Mouse (Mus musculus) gastrocnemius, postnatal 25 days (tissue): ENCODE data around the gene Ldlrap1. TPM values are rescaled to one million over a fixed set of nuclear protein-coding genes. Genes with fewer than 3 reads are reported as not detected.
A peak's percentile ranks its signal among the peaks of the same experiment; 100 is the strongest.

ENCODE experiments used
- DNase-seq: peaks from one replicate; pipeline ENCODE4 v3.0.0; 2022
- total RNA-seq, 2 experiments: library from RNA; stranded (reverse); gene quantifications; 1 replicate in 1 of 2; 2 replicates in 1 of 2; pipeline ENCODE4 v1.2.3; 2021

Gene Ldlrap1
- total RNA-seq, 2 experiments from 2014 or later, result 3.2 to 5.0 TPM

DNA sequence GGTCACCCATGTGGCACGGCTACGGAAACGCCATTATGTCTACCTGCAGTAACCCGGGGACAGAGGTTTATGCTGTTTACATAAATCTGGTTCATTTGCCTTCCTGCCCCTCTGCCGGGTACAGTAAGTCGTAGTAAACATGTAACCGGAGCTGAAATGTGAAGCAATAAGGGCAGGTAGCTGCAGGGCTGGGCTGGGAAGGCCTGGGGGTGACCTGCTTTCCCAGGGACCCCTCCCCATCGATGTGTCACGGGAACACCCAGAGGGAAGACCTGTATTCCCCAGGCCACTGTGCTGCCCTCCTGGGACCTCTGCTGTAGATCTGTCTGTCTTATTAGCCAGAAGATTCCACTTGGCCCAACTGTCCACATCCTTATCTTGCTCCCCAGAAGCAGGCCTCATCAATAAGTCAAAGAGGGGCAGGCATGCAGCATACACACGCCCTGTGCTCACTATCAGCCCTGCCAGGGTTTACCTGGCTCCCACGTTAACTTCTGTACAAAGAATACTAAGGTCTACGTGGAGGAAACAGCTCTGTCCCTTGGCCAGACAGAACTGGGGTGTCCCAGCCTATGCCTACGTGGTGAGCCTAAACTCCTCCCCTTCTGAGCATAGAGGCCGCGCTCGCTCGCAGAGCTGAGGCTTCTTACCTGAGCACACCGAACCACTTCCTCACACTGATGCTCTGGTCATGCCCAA lies 16.0 kb downstream of the Ldlrap1 start:
- DNase-seq, result no peak

DNA sequence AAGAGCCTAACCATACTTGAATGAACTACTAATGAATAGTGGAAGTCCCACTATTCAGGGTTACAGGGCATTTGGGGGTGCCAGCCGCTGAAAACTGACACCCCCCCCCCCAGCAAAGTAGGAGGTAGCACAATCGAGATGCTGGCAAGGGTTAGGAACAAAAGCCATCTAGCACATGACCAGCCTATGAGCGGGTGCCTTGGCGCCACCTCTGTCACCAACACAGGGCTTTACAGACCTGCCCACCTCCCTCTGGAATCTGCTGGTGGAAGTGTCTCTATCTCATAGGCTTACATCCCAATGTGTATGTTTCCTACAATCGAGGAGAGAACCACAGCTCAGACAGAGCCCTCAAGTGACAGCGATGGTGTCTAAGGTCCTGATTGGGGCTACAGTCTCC lies 17.0 kb downstream of the Ldlrap1 start:
- DNase-seq, result no peak

- no peak for DNase-seq
Observed at GRCm38 (mm10) chr4:134750263-134750662, 17.6 kb downstream of the Ldlrap1 start.

DNA sequence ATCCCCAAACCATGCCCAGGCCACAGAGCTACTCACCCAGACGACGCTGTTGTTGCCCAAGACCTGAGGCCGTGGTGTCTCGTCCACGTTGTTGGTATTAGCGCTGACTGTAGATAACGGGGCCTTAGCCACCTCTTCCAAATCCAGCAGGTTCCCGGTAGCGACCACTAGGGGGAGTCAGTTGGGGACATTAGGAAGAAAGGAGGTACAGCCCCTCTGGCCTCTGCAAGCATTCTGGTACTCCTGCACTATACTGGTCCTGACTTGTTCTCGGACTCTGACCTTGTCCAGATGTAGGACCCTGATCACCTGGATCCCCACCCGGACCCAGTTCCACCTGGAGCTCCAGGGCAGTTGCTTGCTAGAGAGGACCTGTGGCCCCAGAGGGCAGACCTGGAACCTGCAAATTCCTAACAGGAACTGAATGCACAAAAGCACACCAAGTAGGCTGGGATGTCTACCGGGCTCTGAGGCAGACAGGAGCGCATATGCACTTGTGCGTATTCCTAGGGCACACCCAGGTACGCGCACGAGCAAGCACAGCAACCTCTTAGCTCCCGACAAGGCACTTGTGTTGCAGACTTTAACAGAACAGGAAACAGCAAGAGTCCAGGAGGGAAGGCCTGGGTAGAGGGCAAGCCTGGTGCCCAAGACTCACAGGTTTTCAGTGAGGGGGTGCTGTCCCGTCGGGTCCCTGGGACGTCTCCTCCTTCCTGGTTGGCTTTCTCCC lies 18.4 kb downstream of the Ldlrap1 start:
- no peak for DNase-seq

DNA sequence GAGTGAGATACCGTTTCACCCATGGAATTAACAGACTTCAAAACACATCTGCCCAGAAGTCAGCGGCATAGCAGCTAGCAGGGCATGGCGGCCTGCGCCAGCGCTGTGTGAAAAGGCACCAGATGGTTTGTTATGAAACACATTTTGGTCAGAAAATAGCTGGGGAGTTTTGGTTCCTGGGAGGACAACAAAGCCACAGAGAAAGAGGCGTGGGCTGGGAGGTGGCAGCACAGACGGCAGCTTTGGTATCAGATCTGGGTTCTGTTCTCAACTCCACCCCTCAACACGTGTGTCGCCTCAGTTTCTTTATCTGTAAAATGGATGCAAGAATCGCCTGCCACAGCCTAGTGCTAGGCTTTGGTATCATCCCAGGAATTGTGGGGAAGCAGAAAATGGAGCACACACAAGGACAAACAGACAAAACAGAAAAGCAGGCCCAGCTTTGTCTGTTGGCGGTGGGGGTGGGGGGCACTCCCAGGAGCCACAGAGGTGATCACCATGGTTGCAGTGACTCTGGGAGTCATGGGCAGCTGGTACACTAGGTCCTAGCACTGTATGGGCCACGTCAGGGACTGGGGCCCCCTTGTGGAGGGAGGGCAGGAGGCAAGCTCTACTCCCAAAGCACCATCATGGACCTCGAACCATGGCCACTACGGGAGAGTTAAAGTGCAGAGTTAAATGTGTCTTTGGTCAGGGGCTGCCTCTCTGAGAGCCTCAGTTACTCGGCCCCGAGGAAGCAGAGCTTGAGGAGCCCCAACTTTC lies 21.7 kb downstream of the Ldlrap1 start:
- no peak for DNase-seq

GRCm38 (mm10) chr4:134743881-134744633 lies 23.8 kb downstream of the Ldlrap1 start:
- no peak for DNase-seq

- DNase-seq, result no peak
Observed at GRCm38 (mm10) chr4:134741949-134742348, 25.9 kb downstream of the Ldlrap1 start.

DNA sequence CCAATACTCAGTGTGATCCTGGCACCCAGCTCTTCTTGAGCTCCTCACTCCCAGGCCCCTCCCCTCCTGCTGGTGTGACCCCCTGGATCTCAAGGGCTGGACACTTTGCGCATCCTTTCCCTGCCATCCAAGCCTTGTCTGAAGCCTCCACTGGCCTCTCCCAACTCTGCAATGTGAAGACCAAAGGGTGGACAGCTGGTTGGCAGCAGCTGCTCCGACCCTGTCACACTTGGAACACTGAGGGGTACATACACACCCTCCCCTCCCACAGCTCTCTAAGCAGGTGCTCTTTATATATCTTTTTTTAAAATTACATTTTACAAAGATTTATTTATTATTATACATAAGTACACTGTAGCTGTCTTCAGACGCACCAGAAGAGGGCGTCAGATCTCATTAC lies 27.6 kb downstream of the Ldlrap1 start:
- no peak for DNase-seq

- DNase-seq, result no peak
Observed at GRCm38 (mm10) chr4:134739530-134739929, 28.3 kb downstream of the Ldlrap1 start.

DNA sequence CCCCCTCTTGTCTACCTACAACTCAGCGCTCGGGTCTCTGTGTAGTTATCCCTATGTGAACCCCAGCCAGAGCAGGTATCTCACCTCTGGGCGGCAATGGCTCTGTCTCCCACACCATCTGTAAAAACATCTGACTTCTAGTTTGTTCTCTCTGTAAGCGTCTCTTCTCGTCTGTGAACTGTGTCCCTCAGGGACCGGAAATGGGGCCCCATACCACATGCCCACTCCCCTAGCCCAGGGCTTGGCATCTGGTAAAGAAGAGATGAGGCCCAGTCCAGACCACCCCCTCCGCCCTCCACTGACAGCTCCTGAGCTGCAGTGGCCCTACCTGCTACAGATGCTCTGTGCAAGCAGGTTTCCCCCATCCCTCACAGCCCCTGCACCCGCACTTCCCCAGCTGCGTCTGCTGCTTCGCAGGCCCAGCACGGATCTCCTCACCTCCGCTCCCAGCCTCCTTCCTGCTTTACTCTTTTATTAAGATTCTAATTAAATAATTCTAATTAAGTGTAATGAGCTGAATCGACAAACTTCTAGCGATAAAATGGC lies 30.4 kb downstream of the Ldlrap1 start:
- DNase-seq, result no peak

- no peak for DNase-seq
Observed at GRCm38 (mm10) chr4:134736147-134736546, 31.7 kb downstream of the Ldlrap1 start.

DNA sequence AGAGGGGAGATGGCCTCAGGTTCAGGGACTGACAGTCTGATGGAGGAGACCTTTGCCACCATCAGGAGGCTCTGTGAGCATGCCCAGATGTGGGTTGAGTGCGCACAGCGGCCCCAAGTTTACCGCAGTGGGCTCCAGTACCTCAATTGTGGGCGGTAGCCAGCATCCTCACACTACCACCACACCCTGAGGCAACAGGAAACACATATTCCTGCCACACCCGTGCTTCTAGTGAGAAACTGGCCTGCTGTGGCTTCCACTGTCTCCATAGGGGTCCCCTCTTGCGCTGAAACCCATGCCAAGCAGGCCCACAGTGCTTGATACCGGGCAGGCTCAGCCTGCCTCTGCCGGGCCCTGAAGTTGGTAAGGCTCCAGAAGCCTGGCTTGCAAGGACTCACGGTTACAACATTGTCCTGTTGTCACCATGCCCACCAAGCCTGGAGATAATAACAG lies 33.2 kb downstream of the Ldlrap1 start:
- DNase-seq, result no peak

- DNase-seq, result peak; percentile 77
Observed at GRCm38 (mm10) chr4:134734038-134734628, 33.7 kb downstream of the Ldlrap1 start.

- DNase-seq, result no peak
Observed at GRCm38 (mm10) chr4:134733371-134733770, 34.5 kb downstream of the Ldlrap1 start.

- no peak for DNase-seq
Observed at GRCm38 (mm10) chr4:134730106-134730505, 37.7 kb downstream of the Ldlrap1 start.

GRCm38 (mm10) chr4:134725735-134726345 lies 42.0 kb downstream of the Ldlrap1 start:
- DNase-seq, result no peak

GRCm38 (mm10) chr4:134724974-134725373 lies 42.9 kb downstream of the Ldlrap1 start:
- DNase-seq, result no peak

GRCm38 (mm10) chr4:134723251-134723650 lies 44.6 kb downstream of the Ldlrap1 start:
- DNase-seq, result no peak

DNA sequence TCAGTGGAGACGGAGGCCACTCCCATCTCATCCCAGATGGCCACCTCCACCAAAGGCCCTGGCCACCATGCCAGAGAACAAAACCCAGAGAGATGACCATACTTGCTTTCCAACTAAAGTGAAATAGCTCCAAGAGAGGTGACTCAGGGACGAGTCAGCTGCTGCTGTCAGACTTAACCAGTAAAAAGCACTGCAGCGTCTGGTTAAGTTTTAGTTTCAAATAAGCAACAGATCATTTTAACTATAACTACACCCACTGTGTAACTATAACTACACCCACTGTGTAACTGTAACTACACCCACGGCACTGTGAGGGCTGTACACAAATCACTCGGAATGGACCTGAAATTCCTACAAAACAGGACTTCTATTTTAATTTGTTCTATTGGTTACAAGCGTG lies 46.7 kb downstream of the Ldlrap1 start:
- no peak for DNase-seq

- no peak for DNase-seq
Observed at GRCm38 (mm10) chr4:134720371-134720770, 47.5 kb downstream of the Ldlrap1 start.

GRCm38 (mm10) chr4:134719489-134719888 lies 48.3 kb downstream of the Ldlrap1 start:
- no peak for DNase-seq
